Mouse (Mus musculus) liver, embryonic 13.5 days (tissue): ENCODE data around the gene Gm11562. TPM values are rescaled to one million over a fixed set of nuclear protein-coding genes. Genes with fewer than 3 reads are reported as not detected.
"Not testable (repeated sequence)": the region's sequence is repeated elsewhere in the genome, so short reads cannot be mapped to it uniquely, and the experiment has no call there.

Experiments
- ATAC-seq: fragments of 200-750 bp; cut with Nextera tagmentation; 2 replicates; pipeline ENCODE4 v1.8.0; 2017; ENCODE audit warnings: low read depth, mild to moderate bottlenecking, moderate number of reproducible peaks, moderate library complexity
- DNase-seq: peaks from one replicate; pipeline ENCODE4 v3.0.0; 2022
- H3K27ac ChIP-seq: fragments of 300-500 bp; sonication (generic); 2 replicates; pipeline ENCODE4 v1.5.1; 2015; ENCODE audit warnings: moderate library complexity, mild to moderate bottlenecking, inconsistent platforms
- H3K27me3 ChIP-seq: fragments of 300-500 bp; sonication (generic); 2 replicates; pipeline ENCODE4 v1.6.1; 2015; ENCODE audit warnings: mild to moderate bottlenecking, inconsistent platforms
- H3K36me3 ChIP-seq: fragments of 300-500 bp; sonication (generic); 2 replicates; pipeline ENCODE4 v1.6.1; 2015; ENCODE audit warnings: mild to moderate bottlenecking, inconsistent platforms
- H3K4me1 ChIP-seq: fragments of 300-500 bp; sonication (generic); replicated peaks from 2 replicates; pipeline ENCODE4 v1.6.1; 2015; ENCODE audit warnings: inconsistent platforms
- H3K4me2 ChIP-seq: fragments of 300-500 bp; sonication (generic); 2 replicates; pipeline ENCODE4 v1.6.1; 2015; ENCODE audit warnings: inconsistent platforms, mild to moderate bottlenecking, moderate library complexity
- H3K4me3 ChIP-seq: fragments of 300-500 bp; sonication (generic); replicated peaks from 2 replicates; pipeline ENCODE4 v1.5.1; 2015; ENCODE audit warnings: mild to moderate bottlenecking, inconsistent platforms
- H3K9ac ChIP-seq: fragments of 300-500 bp; sonication (generic); 2 replicates; pipeline ENCODE4 v1.6.1; 2015; ENCODE audit warnings: mild to moderate bottlenecking, inconsistent platforms
- H3K9me3 ChIP-seq: fragments of 300-500 bp; sonication (generic); replicated peaks from 2 replicates; pipeline ENCODE4 v1.6.1; 2016; ENCODE audit warnings: inconsistent platforms
- WGBS: fragments of 180-500 bp; shearing (Covaris S2); methylation state at CpG from one replicate; pipeline ENCODE4 v1.1.7; 2015; ENCODE audit not compliant: insufficient replicate concordance; 5-methylcytosine and 5-hydroxymethylcytosine counted together
- polyA plus RNA-seq: library from polyadenylated mRNA; unstranded; fragments of >200 nt; fragmentation: Nextera tagmentation; extraction: Ambion mirVana; gene quantifications from 2 replicates; pipeline ENCODE4 v1.2.1, GENCODE M21; 2015

Gm11562 gene
- polyA plus RNA-seq, 1 experiment from 2014 or later = not detected

GRCm38 (mm10) chr11:99634653-99635134, 14.5 kb upstream of the Gm11562 start, which contains the start of gene Krtap4-2:
Krtap4-2 (minus strand) TSS chr11:99635084.
- no peak for DNase-seq
- Histone ChIP-seq H3K27me3 (no peaks in the 10 kb centered on the region), H3K36me3 (no peaks in the 10 kb centered on the region), H3K27ac (no peak within 1 kb of the TSS), H3K4me2 (no peak within 1 kb of the TSS), H3K9me3 (no peaks in the 10 kb centered on the region), H3K4me3 (no peak within 1 kb of the TSS), H3K4me1 (no peaks in the 10 kb centered on the region), H3K9ac (no peak within 1 kb of the TSS)
- no peak for ATAC-seq
- WGBS = 24% methylated on average over 8 of the region's 8 CpGs

GRCm38 (mm10) chr11:99633293-99633692, 13.1 kb upstream of the Gm11562 start:
- 44% methylated on average over 2 of the region's 2 CpGs for WGBS
- no peak overlapping the region for H3K4me3 ChIP-seq

GRCm38 (mm10) chr11:99630890-99631289, 10.7 kb upstream of the Gm11562 start:
- 50% methylated on average over 3 of the region's 3 CpGs for WGBS

More at GRCm38 (mm10) chr11:99633293-99633692, 13.1 kb upstream of the Gm11562 start:
- Histone ChIP-seq H3K9ac (no peak overlapping the region), H3K36me3 (no peaks in the 10 kb centered on the region), H3K9me3 (no peaks in the 10 kb centered on the region), H3K4me2 (no peak overlapping the region), H3K27me3 (no peaks in the 10 kb centered on the region), H3K4me1 (no peaks in the 10 kb centered on the region), H3K27ac (no peak overlapping the region)
- ATAC-seq (no peak), DNase-seq (no peak)

GRCm38 (mm10) chr11:99628138-99628537, 7.9 kb upstream of the Gm11562 start, which contains the start of gene Krtap4-1:
Krtap4-1 (minus strand) TSS chr11:99628238.
- Histone ChIP-seq H3K4me1 (no peaks in the 10 kb centered on the region), H3K9ac (no peak within 1 kb of the TSS), H3K4me2 (no peak within 1 kb of the TSS), H3K36me3 (no peaks in the 10 kb centered on the region), H3K4me3 (no peak within 1 kb of the TSS), H3K27me3 (no peaks in the 10 kb centered on the region), H3K27ac (no peak within 1 kb of the TSS), H3K9me3 (no peaks in the 10 kb centered on the region)
- 62% methylated on average over 4 of the region's 4 CpGs for WGBS
- DNase-seq = no peak
- no peak for ATAC-seq

More at GRCm38 (mm10) chr11:99630890-99631289, 10.7 kb upstream of the Gm11562 start:
- Histone ChIP-seq H3K27ac (no peak overlapping the region), H3K36me3 (no peaks in the 10 kb centered on the region), H3K4me2 (no peak overlapping the region), H3K4me3 (no peak overlapping the region), H3K27me3 (no peaks in the 10 kb centered on the region), H3K9me3 (no peaks in the 10 kb centered on the region), H3K4me1 (no peaks in the 10 kb centered on the region), H3K9ac (no peak overlapping the region)
- ATAC-seq (no peak), DNase-seq (no peak)

GRCm38 (mm10) chr11:99614796-99615363, 5.4 kb downstream of the Gm11562 start, which contains the start of gene Krtap2-4:
Krtap2-4 (minus strand) TSS chr11:99614846.
- ATAC-seq (no peak), DNase-seq (no peak)
- 45% methylated on average over 3 of the region's 3 CpGs for WGBS
- Histone ChIP-seq H3K9me3 (no peaks in the 10 kb centered on the region), H3K36me3 (no peaks in the 10 kb centered on the region), H3K9ac (no peak within 1 kb of the TSS), H3K4me3 (no peak within 1 kb of the TSS), H3K27me3 (no peaks in the 10 kb centered on the region), H3K27ac (no peak within 1 kb of the TSS), H3K4me1 (no peaks in the 10 kb centered on the region), H3K4me2 (no peak within 1 kb of the TSS)

GRCm38 (mm10) chr11:99610089-99610488, 10.1 kb downstream of the Gm11562 start, which contains the start of gene Gm11937:
Gm11937 (minus strand) TSS chr11:99610189.
- H3K4me3 ChIP-seq, H3K9me3 ChIP-seq, H3K36me3 ChIP-seq, H3K27me3 ChIP-seq, H3K4me1 ChIP-seq, H3K27ac ChIP-seq, H3K4me2 ChIP-seq, DNase-seq, ATAC-seq, H3K9ac ChIP-seq: not testable (repeated sequence)
- 48% methylated on average over 1 of the region's 2 CpGs for WGBS

GRCm38 (mm10) chr11:99609126-99609525, 11.1 kb downstream of the Gm11562 start:
- H3K4me1 ChIP-seq = no peaks in the 10 kb centered on the region
- no peak overlapping the region for H3K4me2 ChIP-seq
- H3K27me3 ChIP-seq = no peaks in the 10 kb centered on the region
- H3K9ac ChIP-seq = no peak overlapping the region
- no peak overlapping the region for H3K27ac ChIP-seq
- no peak for ATAC-seq
- WGBS = 43% methylated on average over 1 of the region's 1 CpGs
- DNase-seq = no peak
- no peaks in the 10 kb centered on the region for H3K36me3 ChIP-seq
- H3K9me3 ChIP-seq = no peaks in the 10 kb centered on the region
- H3K4me3 ChIP-seq = no peak overlapping the region

GRCm38 (mm10) chr11:99603208-99603607, 17.0 kb downstream of the Gm11562 start, which contains the start of gene Gm11938:
Gm11938 (minus strand) TSS chr11:99603308.
- H3K36me3 ChIP-seq, H3K27ac ChIP-seq, ATAC-seq, H3K9ac ChIP-seq, H3K4me1 ChIP-seq, H3K9me3 ChIP-seq, DNase-seq, H3K4me2 ChIP-seq, H3K4me3 ChIP-seq, H3K27me3 ChIP-seq: not testable (repeated sequence)
- WGBS = 35% methylated on average over 1 of the region's 1 CpGs

GRCm38 (mm10) chr11:99597742-99598141, 22.5 kb downstream of the Gm11562 start, which contains the start of gene Krtap9-3:
Krtap9-3 (minus strand) TSS chr11:99598105.
- not testable (repeated sequence) for H3K9me3 ChIP-seq, DNase-seq, H3K4me3 ChIP-seq, H3K36me3 ChIP-seq, H3K27me3 ChIP-seq, ATAC-seq, H3K4me1 ChIP-seq, H3K4me2 ChIP-seq, H3K27ac ChIP-seq, H3K9ac ChIP-seq
- WGBS = 67% methylated on average over 6 of the region's 6 CpGs

- WGBS = 75% methylated on average over 6 of the region's 6 CpGs
These were observed 29.3 kb downstream of the Gm11562 start, which contains the start of gene Krtap1-3 for GRCm38 (mm10) chr11:99590981-99591380. Krtap1-3 (minus strand) TSS chr11:99591339.

GRCm38 (mm10) chr11:99585096-99585495, 35.1 kb downstream of the Gm11562 start:
- no peaks in the 10 kb centered on the region for H3K36me3 ChIP-seq
- H3K4me2 ChIP-seq = no peak overlapping the region
- no peaks in the 10 kb centered on the region for H3K9me3 ChIP-seq
- ATAC-seq (no peak), DNase-seq (no peak)
- no peak overlapping the region for H3K9ac ChIP-seq
- no peak overlapping the region for H3K4me3 ChIP-seq
- no peak overlapping the region for H3K27ac ChIP-seq
- 74% methylated on average over 7 of the region's 7 CpGs for WGBS
- H3K4me1 ChIP-seq = no peaks in the 10 kb centered on the region
- no peaks in the 10 kb centered on the region for H3K27me3 ChIP-seq

More at GRCm38 (mm10) chr11:99590981-99591380, 29.3 kb downstream of the Gm11562 start, which contains the start of gene Krtap1-3:
- Histone ChIP-seq H3K4me2 (no peak within 1 kb of the TSS), H3K4me1 (no peaks in the 10 kb centered on the region), H3K27ac (no peak within 1 kb of the TSS), H3K9me3 (no peaks in the 10 kb centered on the region), H3K27me3 (no peaks in the 10 kb centered on the region), H3K4me3 (no peak within 1 kb of the TSS), H3K36me3 (no peaks in the 10 kb centered on the region), H3K9ac (no peak within 1 kb of the TSS)
- ATAC-seq (no peak), DNase-seq (no peak)
